Mouse (Mus musculus) c-Kit-positive CD71-negative TER-119-negative erythroid progenitor cells, embryonic 14.5 days (primary cell): ENCODE data around the gene Spata13.
A peak's percentile ranks its signal among the peaks of the same experiment; 100 is the strongest.

ENCODE experiments used
- DNase-seq: peaks from one replicate; pipeline ENCODE4 v3.0.0-alpha.2; 2013; ENCODE audit warnings: low read depth

Gene Spata13

DNA sequence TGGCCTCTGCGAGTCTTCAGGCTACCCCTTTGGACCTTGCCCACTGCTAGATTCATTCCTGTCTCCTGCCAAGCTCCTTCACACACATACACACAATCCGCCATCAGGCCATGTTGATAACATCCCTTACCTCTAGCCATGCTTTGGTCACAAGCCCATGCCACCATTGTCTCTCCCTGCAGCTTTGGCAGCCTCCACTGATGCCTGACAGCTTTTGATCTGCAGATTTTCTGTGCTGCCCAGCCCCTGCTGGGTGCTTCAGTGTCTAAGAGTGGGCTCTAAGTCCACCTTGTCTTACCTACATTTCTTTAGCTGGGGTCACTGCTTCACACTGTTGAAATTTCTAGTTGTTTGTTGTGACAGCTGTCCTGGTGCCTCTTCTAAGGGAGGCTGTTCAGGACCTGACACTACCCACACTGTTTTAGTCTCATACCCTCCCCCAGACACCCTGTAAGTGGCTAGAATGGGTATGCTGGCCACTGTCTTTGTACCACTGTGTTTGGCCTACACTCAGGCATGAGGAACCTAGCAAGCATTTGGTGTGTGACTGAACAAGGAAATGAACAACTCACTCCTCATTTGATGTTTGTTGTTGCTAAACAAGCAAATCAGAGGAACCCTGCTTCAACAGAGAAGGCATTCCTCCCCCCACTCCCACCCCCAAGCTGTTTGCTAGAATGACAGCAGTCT lies 43.0 kb downstream of the Spata13 start:
- DNase-seq: no peak

DNA sequence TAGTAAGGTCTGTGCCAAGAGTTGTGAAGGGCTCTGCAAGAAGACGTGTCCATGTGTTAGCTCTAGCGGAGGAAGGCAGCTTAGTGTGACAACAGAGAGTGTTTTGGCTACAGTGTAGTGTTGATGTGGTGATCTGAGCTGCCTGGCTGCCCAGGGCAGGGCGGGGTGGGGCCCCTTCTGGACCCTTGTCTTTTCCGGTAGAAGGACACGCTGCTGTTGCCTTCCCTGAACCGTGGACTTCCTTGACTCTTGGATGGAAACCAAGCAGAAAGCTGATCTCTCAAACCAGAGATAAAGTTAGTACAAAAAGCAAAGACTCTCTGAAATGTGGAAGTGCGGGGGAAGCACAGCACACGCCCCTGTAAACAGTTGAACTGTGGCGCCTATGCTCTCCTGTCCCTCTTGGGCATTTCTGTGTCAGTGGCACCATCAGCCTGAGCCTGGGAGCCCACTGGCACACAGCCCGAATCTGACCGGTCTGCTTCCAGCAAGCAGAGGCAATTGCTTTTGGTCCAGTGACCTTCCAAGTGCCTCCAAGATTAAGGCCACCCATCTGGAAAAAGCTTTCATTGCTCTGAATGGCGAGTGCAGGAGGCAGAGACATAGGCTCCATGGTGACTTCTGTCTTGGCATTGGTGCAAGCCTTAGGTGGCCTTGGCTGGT lies 48.7 kb downstream of the Spata13 start:
- DNase-seq: no peak

DNA sequence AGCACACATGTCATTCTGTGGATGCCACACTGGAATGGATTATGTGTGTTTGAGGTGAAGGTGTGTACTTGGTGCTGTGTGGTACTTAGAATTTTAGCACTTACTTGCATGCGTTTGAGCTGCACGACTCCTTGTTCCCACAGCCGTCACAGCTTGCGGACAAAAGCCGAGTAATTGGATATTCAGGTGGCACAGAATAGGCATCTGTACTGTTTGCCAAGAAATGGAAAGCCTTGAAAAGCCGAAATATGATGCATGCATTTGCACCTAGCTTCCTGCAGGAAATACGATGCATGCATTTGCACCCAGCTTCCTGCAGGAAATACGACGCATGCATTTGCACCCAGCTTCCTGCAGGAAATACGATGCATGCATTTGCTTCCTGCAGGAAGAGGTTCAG lies 50.2 kb downstream of the Spata13 start:
- no peak for DNase-seq

DNA sequence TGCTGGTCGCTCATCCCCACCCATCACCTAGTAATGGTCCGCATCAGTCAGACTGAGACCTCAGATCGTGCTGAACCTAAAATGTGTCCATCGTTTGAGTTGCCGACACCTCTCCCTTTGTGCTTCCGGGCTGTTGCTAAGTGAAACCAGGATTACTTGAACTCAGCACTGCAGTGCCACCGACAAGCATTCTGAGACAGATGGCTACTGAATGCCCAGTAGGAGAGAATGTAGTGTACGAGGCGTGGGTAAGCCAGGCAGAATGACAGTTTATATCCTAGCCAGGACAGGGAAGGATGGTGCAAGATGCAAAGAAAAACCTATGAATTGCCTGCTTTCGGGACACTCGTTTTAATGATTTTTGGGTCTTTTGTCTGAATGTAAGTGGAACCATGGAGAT lies 52.9 kb downstream of the Spata13 start:
- no peak for DNase-seq

DNA sequence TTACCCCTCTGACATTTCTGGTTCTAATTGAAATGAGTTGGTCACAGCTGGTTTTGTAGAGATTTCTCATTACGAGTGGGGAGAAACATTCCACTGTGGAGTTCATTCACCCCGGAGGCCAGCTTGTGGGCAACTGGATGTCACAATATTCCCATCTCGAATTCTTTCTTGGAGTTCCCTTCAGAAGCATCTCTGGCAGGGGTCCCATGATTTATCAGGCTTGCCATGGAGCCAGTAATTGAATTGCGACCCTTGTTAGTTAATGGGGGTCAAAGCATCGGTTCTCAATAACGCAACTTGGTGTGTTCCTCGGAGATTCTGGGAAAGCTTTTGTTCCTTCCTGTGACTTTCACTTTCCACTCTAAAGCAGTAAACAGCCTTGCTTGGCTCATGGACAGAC lies 53.4 kb downstream of the Spata13 start:
- DNase-seq: no peak

DNA sequence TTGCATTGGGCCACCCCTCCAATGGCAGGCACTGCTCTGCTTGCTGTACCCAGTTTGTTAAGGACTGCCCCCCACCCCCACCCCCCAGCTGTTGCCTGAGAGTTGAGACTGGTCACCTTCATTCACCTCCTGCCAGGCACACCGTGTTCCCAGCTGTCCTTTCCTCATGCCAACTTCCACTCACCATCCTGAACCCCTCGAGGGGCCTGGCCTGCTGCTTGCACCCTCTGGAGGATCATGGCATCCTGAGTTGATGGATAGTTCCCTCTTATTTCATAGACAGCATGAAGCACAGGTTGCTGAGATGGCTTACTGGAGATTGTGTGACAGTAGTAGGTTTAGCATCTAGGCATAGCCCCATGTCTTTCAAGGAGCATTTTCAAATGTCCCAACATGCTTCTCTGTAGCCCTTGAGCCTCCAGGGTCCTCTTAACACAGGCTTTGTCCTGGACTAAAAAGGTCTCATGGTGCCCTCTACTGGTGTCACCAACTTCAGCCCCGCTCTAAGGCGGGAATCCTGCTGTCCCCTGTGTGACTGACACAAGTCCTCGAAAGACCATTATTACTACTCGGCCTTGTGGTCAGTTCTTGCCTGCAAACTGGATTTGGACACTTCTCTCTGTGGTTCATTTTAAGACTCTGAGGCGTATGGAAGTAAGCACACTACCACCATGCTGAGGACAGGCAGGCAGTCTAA lies 54.9 kb downstream of the Spata13 start:
- DNase-seq: peak; percentile 35

DNA sequence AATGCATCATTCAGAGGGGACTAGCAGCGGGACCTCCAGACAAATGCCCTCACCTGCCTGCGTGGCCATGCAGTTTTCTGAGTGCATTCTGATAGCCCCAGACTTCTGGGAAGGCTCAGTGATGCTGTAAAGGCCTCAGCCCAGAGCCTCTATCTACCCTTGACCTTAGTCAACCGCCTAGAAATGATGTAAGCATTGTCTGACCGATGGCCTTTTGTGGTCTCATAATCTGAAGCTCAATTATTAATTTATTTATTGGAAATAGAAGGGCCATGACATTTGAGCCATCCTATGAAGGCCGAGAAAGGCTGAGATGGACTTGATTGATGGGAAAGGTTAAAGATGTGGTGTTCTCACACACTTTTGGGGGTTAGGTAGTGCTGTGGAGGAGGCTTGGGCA lies 56.0 kb downstream of the Spata13 start:
- no peak for DNase-seq

DNA sequence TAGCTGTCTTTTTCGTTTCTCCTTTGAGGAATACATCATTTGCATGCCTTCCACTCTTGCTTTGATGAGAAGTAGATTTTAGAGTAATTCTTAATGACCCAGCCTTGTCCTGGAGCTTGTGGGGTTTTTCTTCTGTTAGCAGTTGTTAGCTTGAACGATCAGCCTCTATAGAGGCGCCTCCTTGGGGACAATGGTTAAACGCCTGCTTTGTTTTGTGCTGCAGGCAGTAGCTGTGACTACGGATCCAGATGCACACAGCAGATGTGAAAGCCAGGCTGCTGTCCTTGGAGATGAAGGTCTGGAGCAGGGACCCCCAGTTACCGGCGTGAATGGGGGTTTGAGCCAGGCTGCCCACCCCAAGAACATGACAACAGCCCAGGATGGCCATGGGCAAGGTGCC lies 56.8 kb downstream of the Spata13 start:
- DNase-seq: no peak

DNA sequence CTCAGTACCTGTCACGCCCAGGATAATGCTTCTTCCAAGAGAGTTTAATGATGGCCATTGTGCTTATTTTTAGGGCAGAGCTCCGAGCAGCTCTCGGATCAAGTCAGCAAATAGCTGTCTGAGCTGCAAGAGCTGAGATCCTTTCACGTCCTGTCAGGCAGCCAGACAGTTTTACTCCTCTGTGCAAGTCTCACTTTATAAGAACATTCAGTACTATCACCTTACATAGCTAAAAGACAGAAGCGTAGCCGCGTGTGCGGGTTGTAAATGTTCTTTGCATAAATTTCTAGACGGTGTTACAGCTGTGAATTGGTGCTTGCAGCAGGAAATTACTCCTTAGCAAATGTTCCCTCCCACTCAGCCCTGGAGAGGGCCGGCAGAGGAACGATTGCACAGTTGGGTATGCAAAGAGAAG lies 59.3 kb downstream of the Spata13 start:
- no peak for DNase-seq

DNA sequence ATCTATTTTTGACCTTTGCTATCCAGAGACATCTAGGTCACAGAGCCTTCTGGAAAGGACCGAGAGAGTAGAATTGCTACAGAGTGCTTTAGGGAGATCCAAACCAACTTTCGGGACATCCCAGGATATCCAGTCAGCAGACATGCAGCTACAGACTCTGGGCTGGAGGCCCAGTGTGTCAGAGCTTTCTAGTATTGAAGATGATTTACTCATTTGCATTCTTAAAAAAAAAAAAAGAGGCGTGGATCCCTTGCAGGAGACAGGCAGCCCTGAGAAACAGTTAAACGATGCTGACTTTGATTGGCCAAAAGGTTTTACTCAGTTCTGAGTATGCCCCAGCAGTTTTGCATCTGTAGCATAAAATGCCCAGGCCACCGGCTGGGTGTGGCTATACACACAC lies 59.9 kb downstream of the Spata13 start:
- DNase-seq: no peak

DNA sequence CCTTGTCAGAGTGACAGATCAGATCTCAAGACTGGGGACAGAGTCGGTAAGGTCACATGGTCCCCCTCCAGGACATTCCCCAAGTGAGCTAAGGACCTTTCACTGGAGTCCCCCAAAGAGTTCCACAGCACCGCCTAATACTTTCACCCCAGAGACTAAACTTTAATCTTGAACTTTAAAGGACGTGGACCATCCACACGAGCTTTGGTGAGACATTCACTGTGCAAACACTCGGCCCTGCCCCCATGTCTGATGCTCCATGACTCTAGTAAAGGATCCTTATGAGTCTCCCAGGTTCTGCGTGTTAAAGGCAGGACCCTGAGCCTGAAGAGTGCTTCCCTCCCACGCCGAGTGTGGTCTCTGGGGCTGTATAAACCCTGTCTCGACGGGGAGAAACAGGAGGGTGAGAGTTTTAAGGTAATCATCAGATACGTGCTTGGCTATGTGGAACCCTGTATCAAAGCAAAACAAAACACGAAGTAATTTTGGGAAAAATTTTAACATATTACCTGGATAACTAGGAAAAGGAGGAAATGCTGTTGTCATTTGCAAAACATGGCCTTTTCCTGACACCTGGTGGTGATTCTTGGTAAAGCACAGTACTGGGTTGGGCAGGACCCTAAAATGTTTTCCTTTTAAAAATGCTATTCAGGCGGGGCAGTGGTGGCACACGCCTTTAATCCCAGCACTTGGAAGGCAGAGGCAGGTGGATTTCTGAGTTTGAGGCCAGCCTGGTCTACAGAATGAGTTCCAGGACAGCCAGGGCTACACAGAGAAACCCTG lies 60.6 kb downstream of the Spata13 start:
- DNase-seq: peak; percentile 29

DNA sequence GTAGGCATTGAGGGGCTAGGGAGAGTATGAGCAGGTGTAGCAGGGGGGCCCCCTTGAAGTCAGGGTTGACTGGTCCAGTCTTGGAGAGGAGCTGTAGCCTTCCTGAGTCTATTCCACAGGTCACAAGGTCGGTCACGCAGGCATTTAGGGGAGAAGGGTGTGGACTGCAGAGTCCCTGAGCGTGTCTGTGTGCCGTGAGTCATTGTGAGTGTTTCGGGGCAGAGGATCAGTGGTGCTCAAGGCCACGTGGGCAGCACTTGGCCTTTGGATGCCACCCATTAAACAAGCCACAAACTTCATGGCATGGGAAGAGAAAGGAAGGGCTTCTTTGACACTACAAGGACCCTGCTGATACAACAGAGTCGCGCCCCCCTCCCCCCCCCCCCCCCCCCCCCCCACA lies 63.5 kb downstream of the Spata13 start:
- DNase-seq: no peak

DNA sequence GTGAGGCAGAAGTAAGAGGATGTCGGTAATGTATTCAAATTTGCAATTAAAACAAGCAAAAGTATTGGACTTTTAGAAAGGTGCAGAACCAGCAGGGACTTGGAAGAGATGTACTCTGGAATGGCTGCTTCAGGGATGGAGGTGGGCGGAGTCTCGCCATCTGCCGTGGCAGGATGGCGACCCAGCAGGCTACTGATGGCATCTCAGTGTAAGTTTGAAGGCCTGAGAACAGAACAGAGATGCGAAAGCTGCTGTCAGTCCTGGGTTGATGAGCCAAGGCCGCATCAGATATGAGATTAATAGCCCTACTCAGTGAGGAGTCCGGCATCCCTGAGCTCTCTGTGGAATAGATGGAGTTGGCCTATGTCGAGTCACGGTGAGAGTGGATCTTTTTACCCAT lies 65.2 kb downstream of the Spata13 start:
- no peak for DNase-seq

DNA sequence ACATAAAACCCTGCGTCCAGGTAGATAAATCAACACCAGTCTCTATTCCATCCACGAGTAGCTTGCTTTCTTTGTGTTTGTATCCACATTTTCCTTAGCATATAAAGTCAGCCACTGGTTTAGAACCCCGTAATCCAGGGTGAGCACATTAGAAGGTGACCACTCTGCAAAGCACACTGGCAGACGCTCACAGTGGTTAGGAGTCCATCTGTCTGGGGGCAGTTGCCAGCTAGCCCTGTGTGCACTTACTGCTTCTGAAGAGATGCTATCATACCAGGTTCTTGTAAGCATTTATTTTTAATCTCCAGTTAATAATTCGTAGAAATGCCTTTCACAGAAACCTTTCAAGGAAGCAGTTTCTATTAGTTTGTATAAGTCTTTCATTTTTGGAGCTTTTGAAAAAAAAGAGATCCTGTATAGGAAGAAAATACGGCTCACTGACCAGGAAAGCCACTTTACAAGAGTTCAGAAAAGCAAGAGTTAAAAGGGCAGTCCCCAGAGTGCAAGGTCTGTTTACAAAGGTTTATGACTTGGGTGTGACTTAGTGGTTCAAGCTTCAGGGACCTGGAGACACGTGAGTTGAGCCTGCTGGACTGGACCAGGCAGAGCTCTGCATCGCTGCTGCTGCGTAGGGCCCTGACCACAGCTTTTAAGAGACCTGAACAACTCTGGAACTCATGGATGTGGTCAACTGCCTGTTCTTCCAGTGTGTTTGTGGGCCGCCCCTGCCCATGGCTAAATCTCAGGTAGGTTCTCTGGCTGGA lies 68.8 kb downstream of the Spata13 start:
- DNase-seq: no peak

DNA sequence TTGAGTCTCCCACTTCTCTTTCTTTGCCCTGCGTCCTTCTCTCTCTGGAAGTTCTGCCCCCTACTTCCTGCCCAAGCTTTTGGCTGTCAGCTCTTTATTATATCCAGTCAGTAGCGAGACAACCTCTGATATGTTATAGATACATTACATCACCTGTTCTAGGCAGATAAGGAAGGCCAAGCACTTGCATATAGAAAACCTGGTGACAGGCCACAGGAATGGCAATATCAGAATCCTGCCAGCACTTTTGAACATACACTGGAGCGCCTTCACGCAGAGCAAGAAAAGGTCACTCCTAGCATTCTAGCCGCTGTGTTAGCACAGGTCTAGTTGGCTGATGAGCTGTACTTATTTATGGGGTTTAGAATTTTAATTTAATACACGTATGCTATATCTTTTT lies 70.7 kb downstream of the Spata13 start:
- DNase-seq: no peak

DNA sequence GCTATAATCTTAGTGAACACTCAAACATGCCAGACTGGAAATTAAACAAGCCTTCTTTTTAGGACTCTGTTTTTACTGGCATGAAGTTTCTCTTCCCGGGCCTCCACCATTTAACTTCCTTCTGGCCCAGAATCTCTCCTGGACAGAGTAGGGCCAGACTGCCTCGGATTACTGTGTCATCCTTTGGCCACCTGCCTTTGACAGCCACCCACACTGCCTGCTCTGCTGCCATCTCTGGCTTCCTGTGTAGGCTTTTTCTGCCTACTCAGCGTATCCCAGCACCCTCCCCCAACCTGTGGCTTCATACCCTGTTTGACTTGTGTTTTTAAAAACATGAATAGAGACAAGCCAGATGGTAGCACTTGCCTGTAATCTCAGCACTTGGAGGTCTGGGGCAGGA lies 71.2 kb downstream of the Spata13 start:
- no peak for DNase-seq

DNA sequence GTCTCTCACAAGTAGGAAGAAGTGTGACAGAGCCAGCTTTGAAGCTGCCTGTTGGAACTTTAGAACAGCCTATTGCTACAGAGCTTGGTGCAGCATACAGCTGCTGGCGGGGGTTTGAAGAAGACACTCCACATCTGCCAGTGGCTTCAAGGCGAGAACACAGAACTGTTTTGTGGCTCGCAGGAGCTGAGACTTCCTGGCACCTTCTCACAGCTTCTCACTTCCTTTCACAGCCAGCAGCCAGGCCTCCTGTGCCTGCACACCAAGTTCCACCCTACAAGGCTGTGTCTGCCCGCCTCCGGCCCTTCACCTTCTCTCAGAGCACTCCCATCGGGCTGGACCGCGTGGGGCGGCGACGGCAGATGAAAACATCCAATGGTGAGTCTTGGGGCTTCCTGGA lies 75.4 kb downstream of the Spata13 start:
- DNase-seq: no peak

DNA sequence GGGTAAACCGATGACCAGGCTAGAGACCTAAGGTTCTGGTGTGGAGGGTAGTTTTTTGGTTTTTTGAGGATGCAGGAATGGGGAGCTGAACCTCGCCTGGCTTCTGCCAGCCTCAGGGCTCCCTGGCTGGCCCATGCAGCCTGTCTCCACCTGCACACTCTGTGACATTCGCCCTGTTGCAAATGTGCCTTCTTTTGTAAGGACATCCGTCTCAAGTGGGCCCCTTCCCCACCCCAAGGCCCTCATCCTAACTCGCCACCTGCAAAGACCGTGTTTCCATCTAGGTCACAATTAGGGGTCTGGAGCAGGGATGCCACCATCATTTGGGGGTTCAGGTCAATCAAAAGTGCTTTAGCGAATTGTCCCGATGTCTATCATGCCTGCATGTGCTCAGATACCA lies 75.9 kb downstream of the Spata13 start:
- DNase-seq: no peak

DNA sequence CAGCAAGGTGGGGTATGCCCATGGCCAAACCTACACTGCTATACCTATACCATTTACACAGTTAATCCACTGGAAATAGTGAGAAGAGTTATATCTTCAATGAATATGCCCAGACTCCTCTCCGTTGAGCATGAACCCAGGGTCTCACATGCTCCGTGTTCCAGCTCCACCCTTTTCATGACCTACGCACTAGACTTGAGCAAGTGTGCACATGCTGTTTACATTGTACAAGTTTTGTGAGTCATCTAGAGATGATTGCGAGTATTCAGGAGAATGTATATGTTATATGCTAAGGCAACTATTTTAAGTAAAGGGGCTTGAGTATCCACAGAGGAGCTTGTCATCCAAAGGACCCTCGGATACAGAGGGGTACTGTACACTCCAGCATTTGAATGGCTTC lies 77.4 kb downstream of the Spata13 start:
- DNase-seq: no peak

DNA sequence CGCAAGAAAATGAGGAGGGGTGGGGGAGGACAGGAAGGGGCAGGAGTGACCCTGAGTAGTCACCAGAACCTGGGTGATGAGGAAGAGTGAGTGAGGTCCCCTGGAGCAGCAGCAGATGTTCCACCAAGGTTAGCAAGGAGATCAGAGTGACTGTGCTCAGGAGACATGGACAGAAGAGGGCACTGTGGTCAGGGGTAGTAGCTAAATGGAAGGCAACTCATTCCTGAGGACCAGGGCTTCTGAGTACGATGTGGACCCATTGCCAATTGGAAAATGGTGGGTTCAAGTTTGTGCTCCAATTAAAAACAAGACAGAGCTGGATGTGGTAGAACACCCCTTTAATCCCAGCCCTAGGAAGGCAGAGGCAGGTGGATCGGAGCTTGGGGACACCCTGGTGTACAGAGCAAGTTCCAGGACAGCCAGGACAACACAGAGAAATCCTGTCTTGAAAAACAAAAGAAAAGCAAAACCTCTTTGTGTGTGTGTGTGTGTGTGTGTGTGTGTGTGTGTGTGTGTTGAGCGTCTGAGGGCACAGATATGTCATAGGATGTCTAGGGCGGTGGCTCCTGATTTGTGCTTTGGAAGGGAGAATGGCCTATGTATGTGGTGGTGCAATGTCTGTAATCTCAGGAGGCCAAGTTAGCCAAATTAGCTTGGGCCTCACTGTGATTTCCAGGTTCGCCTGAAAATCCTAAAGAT lies 77.9 kb downstream of the Spata13 start:
- DNase-seq: no peak

DNA sequence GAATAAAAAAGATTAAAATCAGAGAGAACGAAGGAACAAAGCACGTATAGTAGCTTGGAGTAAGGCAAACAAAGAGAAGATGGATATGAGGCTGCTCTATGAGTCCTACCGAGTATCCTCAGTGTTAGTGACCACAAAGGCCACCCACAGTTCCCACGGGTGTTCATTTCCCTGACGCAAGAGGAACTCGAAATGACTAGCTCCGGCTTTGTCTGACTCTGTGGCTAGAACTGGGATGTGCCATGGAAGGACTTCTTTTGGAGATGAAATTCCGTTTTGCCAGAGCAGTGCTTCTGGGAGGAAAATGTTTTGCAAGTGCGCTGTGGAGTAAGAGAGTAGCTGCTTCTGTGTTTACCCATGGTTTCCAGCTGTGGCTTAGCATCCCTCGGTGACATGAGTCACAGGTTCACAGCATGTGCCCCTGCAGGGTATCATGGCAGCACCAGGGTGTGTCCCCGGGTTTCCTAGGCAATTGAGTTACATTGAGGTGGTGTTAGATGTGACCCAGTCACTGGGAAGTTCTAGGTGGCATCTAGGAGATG lies 78.6 kb downstream of the Spata13 start:
- no peak for DNase-seq
